In the genomic region with DNA sequence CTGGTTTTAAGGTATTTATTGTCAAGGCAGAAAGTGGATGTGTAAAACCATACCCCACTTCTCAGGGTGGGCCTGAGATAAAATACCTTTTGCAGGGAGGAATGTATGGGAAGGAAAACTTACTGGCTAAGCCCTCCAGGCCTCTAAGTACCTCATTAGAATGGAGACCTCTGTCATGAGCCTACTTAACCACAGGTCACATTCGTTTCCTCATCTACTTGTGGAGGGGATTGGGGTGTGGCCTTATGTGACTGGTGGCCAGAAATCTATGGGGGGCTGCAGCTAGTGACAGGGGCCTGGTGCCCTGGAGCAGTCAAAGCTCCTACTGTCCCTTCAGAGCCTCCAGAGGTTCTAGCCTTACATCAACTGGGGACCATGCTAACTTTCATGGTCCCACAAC, we compare ENCODE assay signal across 16 mouse cellular contexts.
"Had no signal": no experiment of that assay in that cellular context is flagged by ENCODE, and none has a peak within 500 bp of the region (broad histone marks: within the 10 kb centered on the region; RNA-seq: fewer than 3 reads in every experiment).

No protein-coding gene starts in this region.

- DNase-seq: liver, postnatal 0 days; lung, adult 2 months; lung, postnatal 14 days; lung, postnatal 36 days; right cerebral cortex, postnatal 14 days; thymus, adult 18-20 months; thymus, postnatal 36 days had no signal

- ATAC-seq: liver, postnatal 0 days; lung, postnatal 0 days; midbrain, embryonic 13.5 days; midbrain, embryonic 15.5 days had no signal

- H3K4me2 ChIP-seq: liver, embryonic 15.5 days; lung, embryonic 15.5 days; midbrain, embryonic 11.5 days; midbrain, embryonic 13.5 days; midbrain, embryonic 15.5 days; neural tube, embryonic 12.5 days had no signal

- H3K9ac ChIP-seq: liver, embryonic 15.5 days; liver, postnatal 0 days; lung, embryonic 15.5 days; midbrain, embryonic 13.5 days; midbrain, embryonic 15.5 days; neural tube, embryonic 12.5 days had no signal

- H3K27ac ChIP-seq: liver, embryonic 15.5 days; lung, embryonic 15.5 days; macrophage; midbrain, embryonic 13.5 days; midbrain, embryonic 15.5 days; neural tube, embryonic 12.5 days had no signal

- H3K27me3 ChIP-seq: liver, embryonic 15.5 days; lung, embryonic 15.5 days; megakaryocyte, embryonic 14.5 days; midbrain, embryonic 13.5 days; midbrain, embryonic 15.5 days; neural tube, embryonic 12.5 days had no signal

- H3K4me3 ChIP-seq: liver, embryonic 15.5 days; lung, embryonic 15.5 days; megakaryocyte, embryonic 14.5 days; midbrain, embryonic 13.5 days; midbrain, embryonic 15.5 days; neural tube, embryonic 12.5 days had no signal

- H3K9me3 ChIP-seq: liver, embryonic 15.5 days; lung, embryonic 15.5 days had no signal

- H3K4me1 ChIP-seq: liver, embryonic 15.5 days; lung, embryonic 15.5 days; midbrain, embryonic 13.5 days; midbrain, embryonic 15.5 days; neural tube, embryonic 12.5 days had no signal

- H3K36me3 ChIP-seq: liver, embryonic 15.5 days; lung, embryonic 15.5 days; midbrain, embryonic 13.5 days; midbrain, embryonic 15.5 days; neural tube, embryonic 12.5 days had no signal
